Mouse (Mus musculus) CH12.LX (cell line): ENCODE measurements at regions not wholly inside any gene's neighbourhood (a gene's known extent, or its start where the extent isn't known, plus 50 kb on each side); places are given as distances from the start of the nearest gene placed in this dataset.

ENCODE experiments used
- CTCF ChIP-seq, 2 experiments: IDR thresholded peaks in 1 of 2; conservative IDR thresholded peaks in 1 of 2; 2 replicates each; pipeline ENCODE4 v1.5.1; 2011 to 2012; ENCODE audit warnings: low read depth in 2 of 2, low read length in 2 of 2, improper control_type of control experiment in 1 of 2, inconsistent platforms in 1 of 2, mild to moderate bottlenecking in 1 of 2, moderate library complexity in 1 of 2
- NRF1 ChIP-seq: IDR thresholded peaks from 2 replicates; pipeline ENCODE4 v1.6.1; 2014; ENCODE audit warnings: low read depth, mild to moderate bottlenecking, inconsistent platforms, low read length, improper control_type of control experiment, moderate library complexity
- POLR2AphosphoS2 ChIP-seq: IDR thresholded peaks from 2 replicates; pipeline ENCODE4 v1.6.1; 2011; ENCODE audit warnings: low read depth, low read length, improper control_type of control experiment

GRCm38 (mm10) chr13:39566491-39566890, 605.8 kb upstream of the Slc35b3 start:
- TF ChIP-seq NRF1 (no peak), CTCF (conservative IDR thresholded peaks at IDR 0.05 in 1 of 2, IDR thresholded peaks at IDR 0.05 in 1 of 2; ENCODE audit: low read depth in 2 of 2, low read length in 2 of 2) (no peak), POLR2AphosphoS2 (no peak)
